In genomic region chr19:4051741-4052515, GRCm38 (mm10) we compare ENCODE assay signal across 9 mouse cellular contexts. TPM values are rescaled to one million over a fixed set of nuclear protein-coding genes. Genes with fewer than 3 reads are reported as not detected.
DNase-seq lines count a peak whose midpoint lies in the region; ATAC-seq lines count a peak whose summit lies in the region.
"Had no signal": no experiment of that assay in that cellular context is flagged by ENCODE, and none has a peak within 500 bp of the region (broad histone marks: within the 10 kb centered on the region; RNA-seq: fewer than 3 reads in every experiment).

No protein-coding gene starts in this region.

- 51% methylated on average over 10 of the region's 10 CpGs for WGBS in heart, embryonic 11.5 days (ENCODE audit: insufficient replicate concordance)

- H3K4me1 ChIP-seq in heart, embryonic 11.5 days (ENCODE audit: control insufficient read depth, insufficient read depth, low read length), result peaks cover 11% of the 10 kb centered on the region; the same call in 1 of the 2 replicates

- H3K27me3 ChIP-seq in heart, embryonic 11.5 days (ENCODE audit: control insufficient read depth, insufficient read depth, low read length), result no peaks in the 10 kb centered on the region
- H3K27me3 ChIP-seq in splenic B cell, adult 2 months (ENCODE audit: control insufficient read depth, insufficient read depth, low read length, poor library complexity, severe bottlenecking), result no peaks in the 10 kb centered on the region

- no peak overlapping the region for H3K4me2 ChIP-seq in heart, embryonic 11.5 days

- no peak overlapping the region for H3K4me3 ChIP-seq in heart, embryonic 11.5 days (ENCODE audit: low read depth, low read length)

- H3K36me3 ChIP-seq in heart, embryonic 11.5 days (ENCODE audit: control insufficient read depth, insufficient read depth, low read length), result no peaks in the 10 kb centered on the region
- H3K36me3 ChIP-seq in splenic B cell, adult 2 months (ENCODE audit: control insufficient read depth, insufficient read depth, low read length, poor library complexity, severe bottlenecking), result no peaks in the 10 kb centered on the region

- H3K27ac ChIP-seq in heart, embryonic 11.5 days (ENCODE audit: low read depth, low read length), result no peak overlapping the region

- H3K9ac ChIP-seq in heart, embryonic 11.5 days (ENCODE audit: low read depth, low read length), result no peak overlapping the region

- H3K9me3 ChIP-seq in heart, embryonic 11.5 days (replicated peaks; ENCODE audit: control insufficient read depth, low read length), result no peaks in the 10 kb centered on the region

- no peak for ATAC-seq in heart, embryonic 11.5 days (replicated peaks; ENCODE audit: insufficient number of reproducible peaks, low FRiP score, low TSS enrichment)
- peak; percentile 63 for ATAC-seq in inflammation-experienced regulatory T-cells, adult 6 months

- DNase-seq in heart, adult 18-20 months, result peak; percentile 54 to 90
- peak; percentile 87 for DNase-seq in B cell, adult 2 months
- peak; percentile 77 for DNase-seq in adipocyte (ENCODE audit: low spot score)
- DNase-seq in embryo, embryonic 10.5 days (ENCODE audit: low spot score), result peak; percentile 83
- peak; percentile 79 for DNase-seq in lung, postnatal 10 days
- DNase-seq in splenic B cell, adult 2 months (ENCODE audit: low read depth, low spot score), result peak; percentile 81

RNA-seq across cellular contexts. Expression of gene Gstp2, which starts 6.1 kb away (rescaled TPM):
- total RNA-seq in heart, adult 18-20 months (2021), result 100 to 1,000 TPM; 123 to 134 TPM
- 2.9 and 3.4 TPM in 2 replicates for polyA plus RNA-seq in heart, embryonic 11.5 days (2014; fragmentation: Nextera tagmentation; extraction: Ambion mirVana)
- 10 to 100 TPM in 1 of 3 experiments, 1 to 10 TPM in 1, under 1 TPM in 1; 0.72 to 12.0 (median 5.0) TPM for polyA plus RNA-seq in inflammation-experienced regulatory T-cells, adult 6 months (2017; shearing (Covaris generic))

RNA-seq across cellular contexts. Expression of gene Gstp3, which starts 7.4 kb away (rescaled TPM):
- not detected for total RNA-seq in heart, adult 18-20 months (2021)
- 0.49 TPM in 1 of 2 replicates, not detected in the other for polyA plus RNA-seq in heart, embryonic 11.5 days (2014; fragmentation: Nextera tagmentation; extraction: Ambion mirVana)
- 100 to 1,000 TPM; 178 to 293 (median 197) TPM for polyA plus RNA-seq in inflammation-experienced regulatory T-cells, adult 6 months (2017; shearing (Covaris generic))
- polyA plus RNA-seq: stomach, embryonic 14.5 days had no signal

RNA-seq across cellular contexts. Expression of gene Gstp1, which starts 14.1 kb away (rescaled TPM):
- total RNA-seq in heart, adult 18-20 months (2021), result 100 to 1,000 TPM; 350 to 400 TPM
- polyA plus RNA-seq in heart, embryonic 11.5 days (2014; fragmentation: Nextera tagmentation; extraction: Ambion mirVana), result 359 and 387 TPM in 2 replicates
- polyA plus RNA-seq in inflammation-experienced regulatory T-cells, adult 6 months (2017; shearing (Covaris generic)), result 100 to 1,000 TPM; 417 to 553 (median 508) TPM

RNA-seq across cellular contexts. Expression of gene Cabp2, which starts 29.4 kb away (rescaled TPM):
- total RNA-seq in heart, adult 18-20 months (2021), result not detected
- polyA plus RNA-seq in heart, embryonic 11.5 days (2014; fragmentation: Nextera tagmentation; extraction: Ambion mirVana), result not detected in 2 replicates
- polyA plus RNA-seq in inflammation-experienced regulatory T-cells, adult 6 months (2017; shearing (Covaris generic)), result not detected
- polyA plus RNA-seq: stomach, embryonic 14.5 days had no signal

RNA-seq across cellular contexts. Expression of gene Ndufv1, which starts 39.3 kb away (rescaled TPM):
- total RNA-seq in heart, adult 18-20 months (2021), result 1,000 to 10,000 TPM; 1,128 to 1,150 TPM
- polyA plus RNA-seq in heart, embryonic 11.5 days (2014; fragmentation: Nextera tagmentation; extraction: Ambion mirVana), result 369 and 417 TPM in 2 replicates
- polyA plus RNA-seq in inflammation-experienced regulatory T-cells, adult 6 months (2017; shearing (Covaris generic)), result 100 to 1,000 TPM; 104 to 136 (median 114) TPM

Comparison
In these comparisons a context has a peak if more than half of its experiments do, and no peak if none do; other contexts are left out.
1. RNA of gene Gstp3, which starts 7.4 kb away (polyA plus RNA-seq): 178 to 293 TPM in inflammation-experienced regulatory T-cells, adult 6 months; 0.49 TPM in heart, embryonic 11.5 days; every median in the first group is over 100 times any median in the second.
2. Peak in every context shown above with its lines, with median percentiles within 50 percentile points of each other: DNase-seq.